Mouse (Mus musculus) spleen, postnatal 36 days (tissue): ENCODE results near the gene Lhfpl2.

Source experiments
- DNase-seq, 2 experiments: peaks; one replicate each; pipeline ENCODE4 v3.0.0; 2022; ENCODE audit warnings: low spot score in 2 of 2, mixed read lengths in 1 of 2

Lhfpl2 gene

GRCm38 (mm10) chr13:94066626-94067275 lies 9.2 kb downstream of the Lhfpl2 start:
- DNase-seq: no peak

- no peak for DNase-seq
Measured at GRCm38 (mm10) chr13:94068308-94068707, 10.7 kb downstream of the Lhfpl2 start.

- DNase-seq: no peak
Measured at GRCm38 (mm10) chr13:94069421-94070307, 12.1 kb downstream of the Lhfpl2 start.

- no peak for DNase-seq
Measured at GRCm38 (mm10) chr13:94070308-94070619, 12.7 kb downstream of the Lhfpl2 start.

- DNase-seq: no peak
Measured at GRCm38 (mm10) chr13:94070927-94071326, 13.3 kb downstream of the Lhfpl2 start.

DNA sequence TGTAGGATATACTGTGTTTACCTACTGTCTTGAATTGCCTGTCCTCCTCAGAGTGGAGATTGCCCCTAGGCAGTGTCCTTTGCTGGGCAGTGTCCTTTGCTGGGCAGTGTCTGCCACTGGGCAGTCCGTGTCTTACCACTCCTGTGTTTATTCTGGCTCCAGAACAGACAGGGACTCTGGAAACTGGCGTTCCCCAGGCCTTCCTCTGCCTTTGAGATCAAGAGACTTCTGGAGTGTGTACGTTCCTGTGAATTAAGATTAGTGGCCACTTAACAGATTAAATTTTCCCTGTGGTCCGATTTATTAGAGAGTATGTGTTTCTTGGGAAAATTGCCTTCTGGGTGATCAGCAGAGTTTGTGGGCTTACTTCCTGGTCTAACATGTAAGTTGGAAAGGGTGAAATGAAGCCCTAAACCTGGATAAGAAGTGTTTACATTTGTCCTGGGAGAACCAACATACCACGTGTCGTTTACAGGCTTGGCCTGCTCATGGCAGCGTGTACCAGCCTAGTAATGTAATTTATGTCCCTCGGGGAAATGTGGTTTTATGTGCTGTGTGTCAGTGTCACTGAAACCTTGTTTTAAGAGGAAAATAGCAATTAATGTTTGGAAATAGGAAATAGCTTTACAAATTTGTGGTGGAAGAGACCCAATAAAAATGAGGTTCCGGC lies 15.6 kb downstream of the Lhfpl2 start:
- DNase-seq: no peak

DNA sequence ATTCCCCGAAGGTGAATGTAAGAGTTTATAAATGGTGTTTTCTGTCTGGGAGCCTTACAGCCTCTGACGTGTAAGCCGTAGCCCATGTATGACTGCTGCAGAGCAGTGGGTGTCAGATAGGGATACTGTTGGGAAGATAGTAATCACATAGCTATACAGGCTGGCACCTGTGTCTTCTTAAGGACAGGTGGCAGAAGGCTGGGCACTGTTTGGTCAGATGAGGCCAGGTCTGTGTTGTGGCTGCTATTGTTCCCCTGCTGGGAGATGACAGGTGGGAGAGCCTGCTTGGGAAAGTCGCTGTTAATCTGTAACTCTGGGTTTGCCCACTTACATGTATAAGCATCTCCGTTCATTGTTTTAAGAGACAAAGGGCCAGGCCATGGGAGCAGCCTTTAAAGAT lies 16.1 kb downstream of the Lhfpl2 start:
- DNase-seq: no peak

GRCm38 (mm10) chr13:94075181-94075580 lies 17.6 kb downstream of the Lhfpl2 start:
- no peak for DNase-seq

DNA sequence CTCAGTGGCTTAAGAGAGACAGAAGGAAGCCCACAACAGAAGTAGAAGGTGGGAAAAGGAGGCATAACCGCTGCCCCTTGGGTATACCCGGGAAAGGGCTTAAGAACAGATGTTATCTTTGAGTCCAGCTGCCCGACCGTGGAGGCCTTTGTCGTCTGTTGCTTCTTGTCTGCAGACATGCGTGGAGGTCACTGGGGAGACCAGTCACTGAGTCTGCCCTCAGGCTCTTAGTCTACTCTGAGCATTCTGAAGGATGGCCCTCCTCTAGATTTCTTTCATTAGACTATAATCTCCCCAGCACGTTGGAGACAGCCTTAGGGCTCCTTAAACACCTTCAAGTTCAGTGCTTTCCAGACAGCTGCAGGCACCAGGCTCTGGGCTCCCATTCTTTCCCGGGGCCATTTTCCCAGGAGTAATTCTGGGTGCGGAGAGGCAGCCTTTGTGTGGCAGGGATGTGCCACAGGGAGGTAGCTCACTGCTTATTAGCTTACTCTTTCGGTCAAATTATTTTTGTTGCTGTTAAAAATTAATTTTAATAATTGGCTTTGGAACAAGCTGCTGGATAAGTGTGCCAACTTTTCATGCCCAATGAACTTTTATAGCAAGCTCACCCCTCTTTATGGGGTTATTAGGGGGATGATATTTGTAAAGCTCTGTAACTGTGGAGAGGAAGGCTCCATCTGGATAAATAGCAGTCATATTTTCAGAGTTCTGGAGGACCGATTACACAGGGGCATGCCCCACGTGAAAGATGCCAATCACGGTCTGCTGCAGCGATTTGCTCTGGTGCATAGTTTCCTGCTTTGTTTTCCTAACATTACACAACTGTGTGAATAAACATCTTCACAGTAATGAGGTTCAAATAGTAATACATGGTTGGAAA lies 19.8 kb downstream of the Lhfpl2 start:
- DNase-seq: no peak

DNA sequence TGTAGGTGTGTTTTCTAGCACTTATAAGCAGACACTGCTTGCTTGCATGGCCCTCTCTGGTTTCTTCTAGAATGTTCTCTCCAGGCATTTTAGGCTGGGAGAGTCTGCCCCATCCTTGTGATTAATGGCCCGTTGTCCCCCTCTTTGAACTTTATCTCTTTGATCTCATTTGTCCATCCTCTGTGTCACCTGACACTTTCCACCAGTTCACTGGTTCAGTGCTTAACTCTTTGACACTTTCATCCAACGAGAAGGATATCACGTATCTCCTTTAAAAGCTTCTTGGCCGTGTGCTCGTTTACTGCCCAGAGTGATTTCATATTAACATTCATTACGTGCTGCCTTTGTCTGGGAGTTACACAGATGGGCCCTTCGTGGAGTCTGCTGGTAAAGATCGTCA lies 25.6 kb downstream of the Lhfpl2 start:
- no peak for DNase-seq

GRCm38 (mm10) chr13:94084220-94085126 lies 26.9 kb downstream of the Lhfpl2 start:
- DNase-seq: no peak

GRCm38 (mm10) chr13:94086090-94086808 lies 28.7 kb downstream of the Lhfpl2 start:
- DNase-seq: no peak

DNA sequence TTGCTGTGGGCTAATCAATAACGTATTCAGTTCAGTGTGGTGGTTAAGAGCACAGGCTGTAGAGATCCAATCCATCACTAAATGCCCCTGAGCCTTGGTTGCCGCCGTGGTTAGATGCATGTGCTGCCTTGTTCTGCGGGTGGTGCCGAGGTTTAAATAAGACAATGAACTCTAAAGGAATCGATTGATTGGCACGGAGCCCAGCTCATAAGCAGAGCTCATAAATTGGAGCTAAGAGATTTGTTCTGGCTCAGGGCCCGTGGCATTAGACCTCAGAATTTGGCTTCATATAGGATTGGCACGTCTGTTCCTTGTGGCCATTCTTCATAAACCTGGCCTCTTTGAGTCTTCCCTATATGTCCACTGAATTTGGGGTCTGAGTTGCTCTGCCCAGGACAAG lies 29.5 kb downstream of the Lhfpl2 start:
- no peak for DNase-seq

- DNase-seq: no peak
Measured at GRCm38 (mm10) chr13:94088788-94089187, 31.2 kb downstream of the Lhfpl2 start.

DNA sequence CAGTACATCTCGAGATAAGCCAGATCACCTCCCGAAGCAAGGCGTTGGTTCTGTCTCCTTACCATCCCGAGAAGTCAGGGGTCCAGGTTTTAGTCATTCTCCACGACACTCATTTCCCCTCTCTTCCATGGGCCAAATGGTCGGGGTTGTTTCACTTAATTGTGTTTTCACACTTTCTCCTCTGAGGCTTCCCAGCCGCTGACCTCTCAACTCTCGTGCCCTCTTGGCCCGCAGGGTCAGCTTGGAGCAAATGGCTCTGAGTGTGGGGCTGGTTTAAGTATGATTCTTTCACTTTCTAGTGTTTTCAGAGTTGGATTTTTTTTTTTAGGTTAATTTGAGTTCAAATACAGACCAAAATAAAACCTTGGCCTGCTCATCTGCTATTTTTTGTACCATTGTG lies 31.7 kb downstream of the Lhfpl2 start:
- no peak for DNase-seq

- DNase-seq: no peak
Measured at GRCm38 (mm10) chr13:94091366-94091765, 33.8 kb downstream of the Lhfpl2 start.

- no peak for DNase-seq
Measured at GRCm38 (mm10) chr13:94094176-94094575, 36.6 kb downstream of the Lhfpl2 start.

DNA sequence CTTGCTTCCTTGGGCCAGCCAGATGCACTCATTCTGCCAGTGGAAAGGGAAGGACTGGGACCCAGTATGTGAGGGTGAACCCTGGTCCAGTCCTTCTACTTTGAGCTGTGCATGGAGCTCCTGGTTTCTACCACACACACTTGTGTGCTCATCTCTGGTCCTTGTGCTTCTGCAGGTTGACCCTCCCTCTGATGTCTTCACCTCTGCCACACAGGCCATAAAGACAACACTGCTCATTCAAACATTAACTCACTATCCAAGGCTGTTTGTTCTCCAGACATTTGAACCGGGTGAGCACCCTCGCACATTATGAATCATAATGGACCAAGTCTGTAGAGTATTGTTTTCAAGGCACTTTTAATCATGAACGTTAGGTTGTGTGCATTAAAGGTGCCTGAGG lies 37.0 kb downstream of the Lhfpl2 start:
- no peak for DNase-seq

DNA sequence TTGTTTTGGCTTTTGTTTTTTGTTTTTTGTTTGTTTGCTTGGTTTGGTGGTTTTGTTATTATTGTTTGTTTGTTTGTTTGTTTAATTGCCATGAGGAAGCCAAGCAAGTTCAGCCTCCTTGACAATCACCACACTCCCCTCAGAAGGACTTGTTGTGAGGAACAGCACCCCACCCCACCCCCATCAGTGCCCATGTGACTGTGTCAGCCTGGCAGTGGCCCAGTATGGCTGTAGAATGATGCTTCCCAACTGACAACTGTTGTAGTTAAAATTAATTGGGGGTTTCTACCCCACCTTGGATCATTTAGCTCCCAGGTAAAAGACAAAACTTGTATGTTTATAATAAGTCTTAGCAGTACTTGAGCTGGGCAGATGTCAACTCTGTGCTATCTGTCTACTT lies 37.6 kb downstream of the Lhfpl2 start:
- no peak for DNase-seq

- DNase-seq: no peak
Measured at GRCm38 (mm10) chr13:94097667-94098066, 40.1 kb downstream of the Lhfpl2 start.
